Comparison of ENCODE assay signal across 19 mouse cellular contexts in genomic region chr15:12911082-12911481, GRCm38 (mm10).
DNase-seq lines count a peak whose midpoint lies in the region; ATAC-seq lines count a peak whose summit lies in the region.
"Had no signal": no experiment of that assay in that cellular context is flagged by ENCODE, and none has a peak within 500 bp of the region (broad histone marks: within the 10 kb centered on the region; RNA-seq: fewer than 3 reads in every experiment).

No protein-coding gene starts in this region.

- no peak overlapping the region for H3K9ac ChIP-seq in hindbrain, embryonic 11.5 days (ENCODE audit: low read depth, low read length)
- no peak overlapping the region for H3K9ac ChIP-seq in hindbrain, embryonic 13.5 days
- H3K9ac ChIP-seq in midbrain, embryonic 11.5 days (ENCODE audit: low read length): no peak overlapping the region
- no peak overlapping the region for H3K9ac ChIP-seq in hindbrain, embryonic 16.5 days (ENCODE audit: low read depth, low read length)
- no peak overlapping the region for H3K9ac ChIP-seq in intestine, embryonic 16.5 days (ENCODE audit: low read depth, low read length)
- H3K9ac ChIP-seq: forebrain, embryonic 15.5 days; limb, embryonic 13.5 days; liver, embryonic 13.5 days; lung, embryonic 14.5 days had no signal

- WGBS in hindbrain, embryonic 11.5 days: 88% methylated on average over 7 of the region's 7 CpGs
- 84% methylated on average over 7 of the region's 7 CpGs for WGBS in hindbrain, embryonic 13.5 days
- 90% methylated on average over 7 of the region's 7 CpGs for WGBS in midbrain, embryonic 11.5 days
- 88% methylated on average over 7 of the region's 7 CpGs for WGBS in midbrain, embryonic 10.5 days
- 72% methylated on average over 7 of the region's 7 CpGs for WGBS in hindbrain, embryonic 16.5 days
- WGBS in intestine, embryonic 16.5 days: 62% methylated on average over 7 of the region's 7 CpGs

- H3K36me3 ChIP-seq in hindbrain, embryonic 11.5 days (ENCODE audit: control insufficient read depth, insufficient read depth, low read length): peaks cover 5% of the 10 kb centered on the region; the same call in 1 of the 2 replicates
- H3K36me3 ChIP-seq in hindbrain, embryonic 13.5 days: peaks cover 38% of the 10 kb centered on the region
- peaks cover 14% of the 10 kb centered on the region; the same call in 1 of the 2 replicates for H3K36me3 ChIP-seq in midbrain, embryonic 11.5 days (ENCODE audit: control insufficient read depth, insufficient read depth, low read length)
- peaks cover 93% of the 10 kb centered on the region for H3K36me3 ChIP-seq in midbrain, embryonic 10.5 days
- H3K36me3 ChIP-seq in hindbrain, embryonic 16.5 days (ENCODE audit: control insufficient read depth, insufficient read depth, low read length): peaks cover 18% of the 10 kb centered on the region
- 0 out of 2 replicates have a peak, but pooled peaks cover 11% of the 10 kb centered on the region for H3K36me3 ChIP-seq in intestine, embryonic 16.5 days (ENCODE audit: control insufficient read depth, insufficient read depth, low read length)

- H3K4me2 ChIP-seq in hindbrain, embryonic 11.5 days (replicated peaks; ENCODE audit: low read depth, low read length): no peak overlapping the region
- H3K4me2 ChIP-seq in hindbrain, embryonic 13.5 days: no peak overlapping the region
- H3K4me2 ChIP-seq in midbrain, embryonic 11.5 days: no peak overlapping the region
- no peak overlapping the region for H3K4me2 ChIP-seq in hindbrain, embryonic 16.5 days (ENCODE audit: low read length)
- no peak overlapping the region for H3K4me2 ChIP-seq in intestine, embryonic 16.5 days (ENCODE audit: low read depth, low read length)
- H3K4me2 ChIP-seq: forebrain, embryonic 15.5 days; limb, embryonic 13.5 days; liver, embryonic 13.5 days; lung, embryonic 14.5 days had no signal

- DNase-seq in hindbrain, embryonic 11.5 days (ENCODE audit: low spot score): no peak
- DNase-seq in midbrain, embryonic 11.5 days (ENCODE audit: low spot score, missing footprints): no peak
- no peak for DNase-seq in midbrain, embryonic 10.5 days (ENCODE audit: low spot score)
- DNase-seq in retina, embryonic 14.5 days (ENCODE audit: low spot score): peak; percentile 66
- DNase-seq: B cell, adult 2 months; cerebellum, adult 18-20 months; gastrocnemius, postnatal 14 days; heart, adult 2 months; kidney, adult 2 months; liver, embryonic 13.5 days; lung, embryonic 14.5 days; lung, postnatal 4 days; right cerebral cortex, postnatal 25 days; thymus, adult 2 months had no signal

- H3K4me1 ChIP-seq in hindbrain, embryonic 11.5 days (replicated peaks; ENCODE audit: control insufficient read depth, insufficient read depth, low read length): no peaks in the 10 kb centered on the region
- H3K4me1 ChIP-seq in hindbrain, embryonic 13.5 days (replicated peaks): no peaks in the 10 kb centered on the region
- no peaks in the 10 kb centered on the region for H3K4me1 ChIP-seq in midbrain, embryonic 11.5 days (ENCODE audit: control insufficient read depth, insufficient read depth, low read length)
- H3K4me1 ChIP-seq in midbrain, embryonic 10.5 days: no peaks in the 10 kb centered on the region
- peaks cover 3% of the 10 kb centered on the region for H3K4me1 ChIP-seq in hindbrain, embryonic 16.5 days (ENCODE audit: control insufficient read depth, insufficient read depth, low read depth, low read length)
- no peaks in the 10 kb centered on the region for H3K4me1 ChIP-seq in intestine, embryonic 16.5 days (ENCODE audit: control insufficient read depth, insufficient read depth, low read length)

- H3K27me3 ChIP-seq in hindbrain, embryonic 11.5 days (ENCODE audit: control insufficient read depth, insufficient read depth, low read length): no peaks in the 10 kb centered on the region
- H3K27me3 ChIP-seq in hindbrain, embryonic 13.5 days: no peaks in the 10 kb centered on the region
- no peaks in the 10 kb centered on the region for H3K27me3 ChIP-seq in midbrain, embryonic 11.5 days (ENCODE audit: control insufficient read depth, insufficient read depth, low read length)
- H3K27me3 ChIP-seq in midbrain, embryonic 10.5 days (ENCODE audit: low read depth, poor library complexity, severe bottlenecking): no peaks in the 10 kb centered on the region
- no peaks in the 10 kb centered on the region for H3K27me3 ChIP-seq in hindbrain, embryonic 16.5 days (replicated peaks; ENCODE audit: control insufficient read depth, insufficient read depth, low read length)
- no peaks in the 10 kb centered on the region for H3K27me3 ChIP-seq in intestine, embryonic 16.5 days (replicated peaks; ENCODE audit: control insufficient read depth, insufficient read depth, low read length)
- H3K27me3 ChIP-seq: forebrain, embryonic 15.5 days; limb, embryonic 13.5 days; liver, embryonic 13.5 days had no signal

- no peak overlapping the region for H3K4me3 ChIP-seq in hindbrain, embryonic 11.5 days (ENCODE audit: low read depth, low read length)
- H3K4me3 ChIP-seq in hindbrain, embryonic 13.5 days: no peak overlapping the region
- no peak overlapping the region for H3K4me3 ChIP-seq in midbrain, embryonic 11.5 days (ENCODE audit: low read depth, low read length)
- no peak overlapping the region for H3K4me3 ChIP-seq in midbrain, embryonic 10.5 days
- no peak overlapping the region for H3K4me3 ChIP-seq in hindbrain, embryonic 16.5 days (ENCODE audit: low read length)
- H3K4me3 ChIP-seq in intestine, embryonic 16.5 days (ENCODE audit: low read length): no peak overlapping the region
- H3K4me3 ChIP-seq: forebrain, embryonic 15.5 days; heart, adult 2 months; limb, embryonic 13.5 days; liver, embryonic 13.5 days had no signal

- H3K9me3 ChIP-seq in hindbrain, embryonic 11.5 days (ENCODE audit: control insufficient read depth, low read length): no peaks in the 10 kb centered on the region
- H3K9me3 ChIP-seq in hindbrain, embryonic 13.5 days: no peaks in the 10 kb centered on the region
- H3K9me3 ChIP-seq in midbrain, embryonic 11.5 days (ENCODE audit: control insufficient read depth, low read length): no peaks in the 10 kb centered on the region
- H3K9me3 ChIP-seq in midbrain, embryonic 10.5 days (replicated peaks): no peaks in the 10 kb centered on the region
- no peaks in the 10 kb centered on the region for H3K9me3 ChIP-seq in hindbrain, embryonic 16.5 days (ENCODE audit: control insufficient read depth, low read length)
- H3K9me3 ChIP-seq in intestine, embryonic 16.5 days (ENCODE audit: control insufficient read depth, low read length): no peaks in the 10 kb centered on the region
- H3K9me3 ChIP-seq: forebrain, embryonic 15.5 days; limb, embryonic 13.5 days; liver, embryonic 13.5 days had no signal

- H3K27ac ChIP-seq in hindbrain, embryonic 11.5 days (ENCODE audit: low read depth, low read length): no peak overlapping the region
- H3K27ac ChIP-seq in hindbrain, embryonic 13.5 days: no peak overlapping the region; the same call in 1 of the 2 replicates
- no peak overlapping the region for H3K27ac ChIP-seq in midbrain, embryonic 11.5 days (ENCODE audit: low read depth, low read length)
- H3K27ac ChIP-seq in midbrain, embryonic 10.5 days (replicated peaks): no peak overlapping the region
- no peak overlapping the region for H3K27ac ChIP-seq in hindbrain, embryonic 16.5 days (ENCODE audit: low read depth, low read length)
- no peak overlapping the region for H3K27ac ChIP-seq in intestine, embryonic 16.5 days (ENCODE audit: low read length)
- H3K27ac ChIP-seq: forebrain, embryonic 15.5 days; heart, adult 2 months; limb, embryonic 13.5 days; liver, embryonic 13.5 days had no signal

- ATAC-seq in hindbrain, embryonic 11.5 days (ENCODE audit: low FRiP score): 0 out of 2 replicates have a peak, but pooled peaks have one; percentile 35
- no peak; the same call in 1 of the 2 replicates for ATAC-seq in hindbrain, embryonic 13.5 days (ENCODE audit: low FRiP score)
- 0 out of 2 replicates have a peak, but pooled peaks have one; percentile 17 for ATAC-seq in midbrain, embryonic 11.5 days (ENCODE audit: low FRiP score)
- peak; percentile 28; the same call in 1 of the 2 replicates for ATAC-seq in hindbrain, embryonic 16.5 days
- ATAC-seq in intestine, embryonic 16.5 days: no peak
- ATAC-seq: forebrain, embryonic 15.5 days had no signal

Comparison
In these comparisons a context has a peak if more than half of its experiments do, and no peak if none do; other contexts are left out.
1. ATAC-seq: peak in hindbrain, embryonic 11.5 days (single experiment), midbrain, embryonic 11.5 days (single experiment) and hindbrain, embryonic 16.5 days (single experiment); none in hindbrain, embryonic 13.5 days (single experiment) and intestine, embryonic 16.5 days (single experiment).